Mouse (Mus musculus): ENCODE measurements at regions not wholly inside any gene's neighbourhood (a gene's known extent, or its start where the extent isn't known, plus 50 kb on each side); places are given as distances from the start of the nearest gene placed in this dataset.

GRCm38 (mm10) chr7:129441085-129441617, 150.5 kb upstream of the Wdr11 start:
- DNase-seq (ENCODE audit: low read depth, low spot score): no peak

GRCm38 (mm10) chr7:129469496-129469895, 122.2 kb upstream of the Wdr11 start:
- peak; percentile 75 for DNase-seq (ENCODE audit: low read depth, low spot score)

DNA sequence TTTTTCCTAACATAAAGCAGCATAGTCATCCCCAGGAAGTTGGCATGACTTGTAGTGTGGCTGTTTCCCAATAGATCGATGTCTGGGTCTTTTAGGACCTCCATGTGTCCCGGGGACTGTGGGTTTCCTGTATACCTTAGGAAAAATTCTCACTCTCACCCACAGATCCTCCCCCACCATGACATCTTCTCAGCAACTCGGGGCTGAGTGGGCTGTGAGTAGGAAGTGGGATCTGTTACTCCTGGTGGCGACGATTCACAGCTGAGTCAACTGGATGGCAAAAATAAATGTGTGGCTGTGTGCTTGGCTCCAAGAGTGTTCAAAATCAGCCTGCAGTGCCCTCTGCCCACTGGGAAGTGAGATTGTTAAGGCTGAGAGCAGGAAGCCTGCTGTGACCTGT, 107.9 kb upstream of the Wdr11 start:
- no peak for DNase-seq (ENCODE audit: low read depth, low spot score)

GRCm38 (mm10) chr7:129506894-129507293, 84.8 kb upstream of the Wdr11 start:
- peak; percentile 47 for DNase-seq (ENCODE audit: low read depth, low spot score)

DNA sequence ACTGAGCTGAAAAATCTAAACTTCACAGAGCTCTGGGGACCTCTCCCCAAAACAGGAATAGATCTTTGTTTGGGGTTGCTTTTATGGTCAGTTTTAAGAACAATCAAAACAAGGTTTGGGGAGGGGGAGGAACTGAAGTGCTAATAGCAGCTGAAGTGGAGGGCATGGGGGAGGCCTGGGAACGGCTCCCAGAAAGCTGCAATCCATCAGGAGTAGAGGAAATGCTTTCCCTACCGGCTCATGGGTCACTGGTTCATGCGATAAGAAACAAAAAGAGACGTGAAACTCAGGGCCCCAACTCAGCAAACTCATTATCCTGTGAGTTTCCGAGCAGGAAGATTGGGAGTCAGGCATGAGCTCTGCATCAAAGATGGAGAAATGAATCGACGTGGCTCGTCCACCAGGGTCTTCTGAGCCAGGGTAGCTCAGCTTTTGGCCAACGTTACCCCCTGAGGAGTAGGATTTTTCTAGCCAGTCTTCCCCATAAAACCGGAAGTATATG, 82.0 kb upstream of the Wdr11 start:
- DNase-seq (ENCODE audit: low read depth, low spot score): no peak

GRCm38 (mm10) chr7:129514619-129515018, 77.0 kb upstream of the Wdr11 start:
- DNase-seq (ENCODE audit: low read depth, low spot score): no peak

- no peak for DNase-seq (ENCODE audit: low read depth, low spot score)
Measured at GRCm38 (mm10) chr7:129524369-129524915, 67.2 kb upstream of the Wdr11 start.

GRCm38 (mm10) chr7:129525985-129526384, 65.7 kb upstream of the Wdr11 start:
- no peak for DNase-seq (ENCODE audit: low read depth, low spot score)

- DNase-seq (ENCODE audit: low read depth, low spot score): no peak
Measured at GRCm38 (mm10) chr7:129528263-129528662, 63.4 kb upstream of the Wdr11 start.

GRCm38 (mm10) chr7:129533366-129533905, 58.2 kb upstream of the Wdr11 start:
- DNase-seq (ENCODE audit: low read depth, low spot score): no peak
